Mouse (Mus musculus) megakaryocyte progenitor cell, adult 5-6 weeks (primary cell): ENCODE measurements around the gene Dlgap4. TPM values are rescaled to one million over a fixed set of nuclear protein-coding genes. Genes with fewer than 3 reads are reported as not detected.

Experiments used
- ATAC-seq: replicated peaks from 2 replicates; pipeline ENCODE4 v1.8.0; 2016; ENCODE audit warnings: mild to moderate bottlenecking, moderate TSS enrichment, inconsistent platforms; ENCODE audit not compliant: poor library complexity
- total RNA-seq, 2 experiments: library from RNA; stranded (forward) in 1 of 2; stranded (reverse) in 1 of 2; fragments of 157-497, 149-512 nt in 1 of 2; fragments of 200-1000 nt in 1 of 2; gene quantifications; 2 replicates each; pipeline versions ENCODE4 v1.2.3 to v1.2.4; 2015 to 2017

Dlgap4 gene
- total RNA-seq (2015) (17.5 and 18.1 TPM in 2 replicates), total RNA-seq (2017) (5.9 and 13.6 TPM in 2 replicates)

DNA sequence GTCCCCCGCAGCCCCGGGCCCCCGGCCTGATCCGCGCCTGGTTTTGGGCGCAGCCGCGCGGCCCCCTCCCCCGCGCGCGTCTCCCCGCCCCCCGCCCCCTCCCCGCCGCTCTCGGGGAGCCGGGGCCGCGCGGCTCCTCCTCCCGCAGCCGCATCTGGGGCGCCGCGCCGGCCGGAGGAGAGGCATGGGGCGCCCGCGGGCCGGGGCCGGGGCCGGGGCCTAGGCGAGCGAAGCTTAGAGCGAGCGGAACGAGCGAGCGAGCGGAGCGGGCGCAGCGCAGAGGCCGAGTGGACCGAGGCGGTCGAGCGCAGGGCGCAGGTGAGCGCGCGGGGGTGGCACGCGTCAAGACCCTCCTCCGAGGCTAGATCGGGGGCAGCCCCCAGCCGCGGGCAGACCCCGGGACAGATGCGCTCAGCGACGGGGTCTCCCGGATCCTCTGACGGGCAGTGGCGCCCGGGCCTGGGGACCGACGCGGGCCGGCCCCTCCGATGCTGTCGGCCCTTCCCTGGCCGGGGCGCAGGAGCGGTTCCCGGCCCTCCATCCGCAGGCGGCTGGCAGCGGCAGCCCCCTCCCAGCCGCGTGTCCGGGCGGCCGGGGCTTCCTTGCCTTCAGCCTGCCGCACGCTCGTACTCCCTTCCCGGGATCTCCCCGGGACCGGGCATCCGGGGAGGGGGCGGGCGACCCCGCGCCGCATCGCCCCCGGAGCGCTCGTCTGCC, at the start of gene Dlgap4:
TSS of gene Dlgap4 (plus strand) at position 165 of the 717 bp plus-strand sequence.
- no peak for ATAC-seq

DNA sequence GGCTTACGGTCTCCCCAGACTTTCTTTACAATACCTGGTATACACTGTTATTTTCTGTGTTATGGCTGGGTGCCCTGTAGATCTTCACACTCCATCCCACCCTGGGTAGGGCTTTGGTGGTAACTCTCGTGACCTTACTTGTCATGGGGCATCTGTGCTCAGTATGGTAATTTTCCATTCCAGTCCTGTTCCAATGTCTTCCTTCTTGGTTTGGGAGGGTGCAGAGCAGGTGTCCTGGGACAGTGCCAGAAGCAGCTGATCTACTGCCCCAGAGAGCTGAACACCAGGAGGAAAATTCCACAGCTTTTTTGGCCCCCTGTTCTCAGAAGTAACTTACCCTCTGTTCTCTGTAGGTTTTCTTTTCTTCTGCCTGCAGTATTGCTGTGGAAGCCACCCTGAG, 47.0 kb upstream of the Dlgap4 start:
- no peak for ATAC-seq

GRCm38 (mm10) chr2:156568647-156569046, 44.9 kb upstream of the Dlgap4 start:
- ATAC-seq = no peak

DNA sequence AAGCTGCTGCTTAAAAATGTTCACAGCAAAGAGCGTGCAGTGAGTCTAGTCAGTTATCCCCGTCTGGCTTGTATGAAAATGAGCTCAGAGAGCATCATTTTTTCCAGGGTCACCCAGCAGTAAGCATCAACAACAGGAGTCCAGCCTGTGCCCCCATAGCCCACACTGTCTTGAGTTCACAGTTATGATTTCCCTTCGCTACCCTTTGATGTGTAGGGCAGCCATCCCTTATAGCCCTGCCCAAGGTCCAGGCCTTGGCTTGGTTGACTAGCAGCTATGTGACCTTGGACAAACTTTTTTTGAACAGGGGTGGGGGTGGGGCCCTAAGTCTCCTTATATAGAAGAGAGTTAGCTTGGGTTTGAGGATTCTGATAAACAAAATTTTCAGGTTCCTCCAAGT, 44.2 kb upstream of the Dlgap4 start:
- no peak for ATAC-seq

GRCm38 (mm10) chr2:156571521-156571920, 42.0 kb upstream of the Dlgap4 start:
- ATAC-seq = no peak

- no peak for ATAC-seq
Measured at GRCm38 (mm10) chr2:156576850-156577587, 36.5 kb upstream of the Dlgap4 start.

DNA sequence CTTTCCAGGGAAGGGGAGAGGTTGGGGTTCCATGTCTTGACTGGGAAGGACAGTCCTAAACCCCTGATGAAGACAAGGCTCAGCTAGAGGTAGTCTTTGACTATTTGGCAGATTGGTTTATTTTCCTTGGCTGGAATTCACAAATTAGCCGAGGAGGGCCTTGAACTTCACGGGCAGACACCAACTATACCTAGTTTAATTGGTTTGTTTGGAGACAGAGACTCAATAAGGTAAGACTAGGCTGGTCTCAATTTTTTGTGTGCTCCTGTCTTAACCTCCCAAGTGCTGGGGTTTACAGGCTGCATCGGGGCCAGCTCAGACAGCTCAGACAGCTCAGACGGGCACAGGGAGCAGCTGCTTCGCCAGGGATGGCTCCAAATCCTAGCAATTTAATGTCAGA, 33.0 kb upstream of the Dlgap4 start:
- no peak for ATAC-seq

DNA sequence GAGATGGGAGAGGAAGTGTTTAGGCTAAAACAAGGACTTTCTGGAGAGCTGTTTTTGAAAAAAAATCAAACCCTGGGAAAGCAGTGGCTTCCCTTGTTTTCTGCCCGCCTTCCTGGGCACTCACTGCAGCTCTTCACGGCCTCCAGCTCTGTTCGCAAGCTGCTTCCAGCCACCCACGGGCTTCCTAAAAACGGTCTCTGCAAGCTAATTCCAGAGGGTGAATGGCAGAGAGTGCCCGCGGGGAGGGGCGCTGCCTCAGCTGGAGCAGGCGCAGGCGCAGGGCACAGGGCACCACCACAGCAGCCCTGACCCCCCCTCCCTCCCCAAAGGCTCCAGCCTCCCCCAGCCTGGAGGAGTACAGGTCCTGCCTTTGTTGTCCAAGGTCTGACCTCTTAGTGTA, 32.3 kb upstream of the Dlgap4 start:
- no peak for ATAC-seq

- ATAC-seq = no peak
Measured at GRCm38 (mm10) chr2:156582887-156583286, 30.6 kb upstream of the Dlgap4 start.

- no peak for ATAC-seq
Measured at GRCm38 (mm10) chr2:156584154-156584796, 29.2 kb upstream of the Dlgap4 start.

DNA sequence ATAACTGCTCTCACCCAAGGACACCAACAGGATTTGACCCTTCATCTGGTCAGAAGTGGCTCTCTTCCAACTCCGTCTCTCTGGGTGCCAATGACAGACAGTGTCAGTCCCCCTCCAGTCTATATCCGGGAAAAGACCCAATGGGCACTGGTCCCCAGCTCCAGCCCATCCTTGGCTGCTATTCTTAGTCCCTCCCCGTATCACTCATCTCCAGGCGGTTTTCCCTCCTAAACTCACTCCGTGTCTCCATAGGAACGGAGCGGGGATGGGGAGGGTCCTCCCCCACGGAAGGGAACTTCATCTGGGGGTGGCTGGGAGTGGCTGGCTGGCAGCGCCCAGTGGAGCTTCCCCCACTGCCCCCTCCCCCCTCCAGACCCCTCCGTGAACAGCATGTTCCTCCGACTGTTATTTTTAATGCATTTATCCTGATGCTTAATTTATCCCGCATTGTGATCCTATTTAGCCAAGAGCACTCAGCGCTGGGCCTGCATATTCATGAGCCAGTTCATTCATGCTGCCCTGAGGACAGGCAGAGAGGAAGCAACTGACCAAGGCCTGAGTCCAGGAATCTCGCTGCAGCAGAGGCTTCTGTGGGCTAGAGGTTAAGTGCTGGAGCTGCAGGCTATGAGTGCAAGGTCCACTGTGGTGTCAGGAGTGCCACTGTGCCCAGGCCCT, 28.6 kb upstream of the Dlgap4 start:
- no peak for ATAC-seq

DNA sequence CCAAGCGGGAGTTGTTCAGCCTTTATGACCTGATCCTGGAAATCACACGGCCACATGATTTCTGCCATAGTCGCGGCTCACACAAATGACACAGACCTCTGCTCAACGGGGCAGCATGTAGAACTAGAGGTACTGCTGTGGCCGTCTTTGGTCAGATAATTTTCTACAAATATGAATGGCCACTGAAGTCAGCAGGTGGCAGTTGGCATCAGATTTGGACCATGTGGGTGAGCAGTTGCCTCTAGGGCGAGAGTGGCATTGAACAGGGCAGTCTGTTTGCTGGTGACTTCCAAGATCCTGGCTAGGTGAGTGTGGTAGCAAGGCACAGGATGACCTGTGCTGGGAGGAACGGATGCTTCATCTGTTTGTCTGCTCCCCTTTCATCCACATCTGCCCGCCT, 24.0 kb upstream of the Dlgap4 start:
- ATAC-seq = no peak

- ATAC-seq = no peak
Measured at GRCm38 (mm10) chr2:156594987-156595490, 18.5 kb upstream of the Dlgap4 start.

DNA sequence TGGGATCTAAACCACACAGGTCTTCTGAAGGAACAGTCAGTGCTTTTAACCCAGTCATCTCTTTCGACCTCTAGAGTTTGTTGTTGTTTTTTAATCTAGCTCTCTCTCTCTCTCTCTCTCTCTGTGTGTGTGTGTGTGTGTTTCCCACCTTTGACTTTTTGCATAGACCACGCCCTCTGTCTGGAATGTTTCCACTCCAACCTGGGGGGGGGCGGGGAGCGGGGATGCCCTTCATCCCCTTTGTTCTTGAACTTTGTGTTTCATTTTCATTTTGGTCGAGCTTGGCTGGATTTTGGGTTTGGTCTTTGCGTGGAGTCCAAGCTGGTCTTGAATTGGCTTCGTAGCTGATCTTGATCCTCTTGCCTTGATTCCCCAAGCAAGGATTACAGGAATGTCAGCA, 10.9 kb upstream of the Dlgap4 start:
- ATAC-seq = no peak

DNA sequence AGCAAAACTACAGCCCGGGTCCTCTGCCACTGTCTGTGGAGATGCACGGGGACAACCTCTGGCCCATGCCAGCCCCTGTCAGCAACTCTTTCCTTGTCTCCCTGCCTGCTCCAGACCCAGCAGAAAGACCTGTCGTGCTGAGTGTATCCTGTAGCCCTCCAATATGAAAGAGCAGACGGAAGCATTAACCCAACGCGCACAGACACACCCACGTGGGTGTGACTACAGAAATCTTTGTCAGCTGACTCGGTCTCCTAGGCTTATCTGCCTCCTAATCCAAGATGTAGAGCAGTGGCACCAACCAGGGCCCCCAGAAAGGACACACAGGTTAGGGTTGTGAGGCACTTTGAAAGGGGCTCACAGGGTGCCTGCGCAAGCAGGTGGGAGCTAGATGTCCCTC, 9.8 kb upstream of the Dlgap4 start:
- ATAC-seq = no peak

DNA sequence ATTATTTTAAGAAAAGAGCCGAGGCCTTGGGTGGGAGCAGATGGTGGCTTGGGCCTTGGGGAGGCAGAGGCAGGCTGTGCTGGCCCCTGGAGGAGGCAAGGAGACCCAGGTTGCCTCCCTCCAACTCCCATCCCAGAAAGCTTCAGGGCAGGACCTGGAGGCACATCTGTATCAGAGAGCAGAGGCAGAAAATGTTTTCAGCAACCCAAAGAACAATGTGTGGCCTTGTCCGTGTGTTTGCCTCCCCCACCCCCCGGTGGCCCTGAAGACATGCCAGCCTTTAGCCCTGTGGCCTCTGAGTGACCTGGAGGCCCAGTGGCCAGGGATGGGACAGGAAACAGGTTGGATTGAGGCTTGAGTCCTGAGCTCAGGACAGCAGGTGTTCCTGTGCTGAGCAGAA, 8.4 kb upstream of the Dlgap4 start:
- no peak for ATAC-seq

- ATAC-seq = no peak
Measured at GRCm38 (mm10) chr2:156605971-156606370, 7.5 kb upstream of the Dlgap4 start.

GRCm38 (mm10) chr2:156613081-156613540, 394 bp upstream of the Dlgap4 start:
- 0 out of 2 replicates have a peak, but pooled peaks have one; percentile 27 for ATAC-seq

DNA sequence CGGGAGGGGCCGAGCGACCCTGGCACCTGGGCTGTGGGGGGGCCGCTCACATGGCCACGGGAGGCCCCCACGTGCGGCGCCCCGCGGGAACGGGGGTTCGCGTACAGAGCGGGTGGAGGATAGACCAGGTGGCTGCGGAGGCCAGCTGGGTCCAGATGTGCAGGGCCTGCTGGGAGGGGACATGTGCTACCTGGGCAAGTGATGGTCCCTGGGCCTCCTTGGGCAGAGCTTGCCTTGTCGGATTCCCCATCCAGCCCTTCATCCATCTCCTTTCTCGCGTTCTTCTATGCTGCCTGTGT, 702 bp downstream of the Dlgap4 start:
- no peak for ATAC-seq

- no peak for ATAC-seq
Measured at GRCm38 (mm10) chr2:156614661-156615654, 1.5 kb downstream of the Dlgap4 start.
